Mouse (Mus musculus) ES-Bruce4 (cell line): ENCODE data around the gene Slc7a7.

Experiments used
- CTCF ChIP-seq: IDR thresholded peaks from one replicate; pipeline ENCODE4 v1.8.1; 2011; ENCODE audit warnings: low read depth, low read length
- POLR2A ChIP-seq: IDR thresholded peaks from one replicate; pipeline ENCODE4 v1.8.1; 2011; ENCODE audit warnings: low read length; ENCODE audit not compliant: insufficient read depth

DNA sequence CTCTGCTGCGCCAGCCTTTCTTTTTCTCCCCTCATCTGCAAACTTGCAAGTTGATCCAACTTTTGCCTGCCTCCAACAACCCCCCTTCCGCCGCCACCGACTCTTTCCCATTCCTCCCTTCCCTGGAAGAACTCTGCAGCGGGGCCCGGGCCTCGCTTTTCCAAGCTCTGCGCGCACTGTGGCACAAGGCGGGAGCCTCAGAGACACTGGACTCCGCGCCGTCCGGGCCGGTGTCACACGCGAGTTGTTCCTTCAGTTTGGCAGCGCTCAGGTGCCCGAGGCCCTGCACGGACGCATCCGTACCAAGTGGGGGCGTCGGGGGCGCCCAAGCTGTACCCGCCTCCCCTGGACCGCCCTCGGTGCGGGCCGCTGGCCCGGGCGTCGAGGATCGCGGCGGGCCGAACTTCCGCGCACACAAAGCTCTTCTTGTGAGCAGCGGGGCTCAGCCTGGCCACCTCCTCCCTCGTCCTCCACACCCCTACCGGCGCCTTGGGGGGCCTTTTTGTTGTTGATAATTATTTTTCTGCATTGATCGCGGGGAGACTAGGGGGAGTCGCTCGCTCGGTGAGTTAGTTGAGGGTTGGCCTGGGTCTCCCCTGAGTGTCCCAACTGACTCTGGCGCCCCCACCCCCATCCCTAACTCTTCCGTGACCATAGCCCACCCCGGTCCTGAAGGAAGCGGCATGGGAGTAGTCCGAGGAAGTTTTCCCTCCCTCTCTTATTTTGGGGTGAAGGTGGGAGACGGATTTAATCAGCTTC lies 14.7 kb upstream of the Slc7a7 start:
- TF ChIP-seq CTCF (no peak), POLR2A (no peak)
